Mouse (Mus musculus) CH12.LX (cell line): ENCODE results near the gene Oxa1l. TPM values are rescaled to one million over a fixed set of nuclear protein-coding genes. Genes with fewer than 3 reads are reported as not detected.

Experiments
- DNase-seq: peaks from one replicate; pipeline ENCODE4 v3.0.0-alpha.2; 2013; ENCODE audit errors: extremely low read depth
- H3K27ac ChIP-seq: 2 replicates; pipeline ENCODE4 v1.5.1; 2012; ENCODE audit warnings: low read depth, mild to moderate bottlenecking, control low read depth, moderate library complexity; ENCODE audit not compliant: insufficient read depth
- H3K27me3 ChIP-seq: replicated peaks from 2 replicates; pipeline ENCODE3; 2012; ENCODE audit warnings: inconsistent platforms
- H3K36me3 ChIP-seq, 2 experiments: replicated peaks in 1 of 2; 2 replicates each; pipeline versions ENCODE3 to v1.6.1; 2012; ENCODE audit warnings: inconsistent platforms in 1 of 2, low read length in 1 of 2, mild to moderate bottlenecking in 1 of 2, mixed read lengths in 1 of 2, moderate library complexity in 1 of 2; ENCODE audit not compliant: control insufficient read depth in 1 of 2, insufficient read depth in 1 of 2
- H3K4me1 ChIP-seq, 2 experiments: 2 replicates each; pipeline ENCODE4 v1.6.1; 2012; ENCODE audit warnings: inconsistent platforms in 1 of 2, moderate library complexity in 1 of 2; ENCODE audit not compliant: insufficient read depth in 2 of 2, control insufficient read depth in 1 of 2
- H3K4me2 ChIP-seq: 2 replicates; pipeline ENCODE4 v1.6.1; 2012; ENCODE audit warnings: low read depth, mild to moderate bottlenecking, control low read depth; ENCODE audit not compliant: poor library complexity, insufficient read depth, severe bottlenecking
- H3K4me3 ChIP-seq, 3 experiments: fragments of 150-350 bp in 1 of 3; sonication (generic) in 1 of 3; replicated peaks in 1 of 3; 2 replicates each; pipeline versions ENCODE3 to v1.5.1; 2011 to 2012; ENCODE audit warnings: low read depth in 2 of 3, low read length in 2 of 3, mild to moderate bottlenecking in 2 of 3, moderate library complexity in 2 of 3, control low read depth in 1 of 3, improper control_type of control experiment in 1 of 3, inconsistent platforms in 1 of 3, mixed read lengths in 1 of 3; ENCODE audit not compliant: poor library complexity in 1 of 3
- H3K79me2 ChIP-seq: replicated peaks from 2 replicates; pipeline ENCODE4 v1.6.1; 2012; ENCODE audit warnings: mild to moderate bottlenecking, moderate library complexity; ENCODE audit not compliant: control insufficient read depth, poor library complexity, insufficient read depth, severe bottlenecking; ENCODE audit errors: extremely low read depth
- H3K9ac ChIP-seq: 2 replicates; pipeline ENCODE4 v1.6.1; 2012; ENCODE audit warnings: low read depth, mild to moderate bottlenecking, control low read depth, moderate library complexity; ENCODE audit not compliant: insufficient read depth
- H3K9me3 ChIP-seq: replicated peaks from 2 replicates; pipeline ENCODE3; 2012; ENCODE audit warnings: low read length, inconsistent platforms, mixed read lengths
- BHLHE40 ChIP-seq: IDR thresholded peaks from 2 replicates; pipeline ENCODE4 v1.6.1; 2011; ENCODE audit warnings: mild to moderate bottlenecking, low read depth, low read length, improper control_type of control experiment
- ETS1 ChIP-seq: conservative IDR thresholded peaks from 2 replicates; pipeline ENCODE4 v1.6.1; 2012; ENCODE audit warnings: low read depth, mild to moderate bottlenecking, inconsistent platforms, low read length, improper control_type of control experiment, moderate library complexity
- GABPA ChIP-seq: IDR thresholded peaks from 2 replicates; pipeline ENCODE4 v1.6.1; 2012; ENCODE audit warnings: low read depth, low read length, improper control_type of control experiment, inconsistent platforms; ENCODE audit not compliant: insufficient replicate concordance
- HCFC1 ChIP-seq: IDR thresholded peaks from 2 replicates; pipeline ENCODE4 v1.6.1; 2012; ENCODE audit warnings: low read depth, mild to moderate bottlenecking, inconsistent platforms, low read length, improper control_type of control experiment
- KAT2A ChIP-seq: IDR thresholded peaks from 2 replicates; pipeline ENCODE4 v1.6.1; 2012; ENCODE audit warnings: low read length, improper control_type of control experiment, inconsistent platforms; ENCODE audit not compliant: insufficient replicate concordance
- MAFK ChIP-seq: IDR thresholded peaks from 2 replicates; pipeline ENCODE4 v1.6.1; 2011; ENCODE audit warnings: low read length, improper control_type of control experiment; ENCODE audit not compliant: insufficient replicate concordance
- MAX ChIP-seq: IDR thresholded peaks from 2 replicates; pipeline ENCODE4 v1.6.1; 2011; ENCODE audit warnings: low read length, improper control_type of control experiment
- MEF2A ChIP-seq: IDR thresholded peaks from 2 replicates; pipeline ENCODE4 v1.6.1; 2014; ENCODE audit warnings: low read depth, mild to moderate bottlenecking, inconsistent platforms, low read length, improper control_type of control experiment, borderline replicate concordance
- MXI1 ChIP-seq: IDR thresholded peaks from 2 replicates; pipeline ENCODE4 v1.6.1; 2011; ENCODE audit warnings: mild to moderate bottlenecking, low read depth, low read length, improper control_type of control experiment
- POLR2AphosphoS2 ChIP-seq: IDR thresholded peaks from 2 replicates; pipeline ENCODE4 v1.6.1; 2011; ENCODE audit warnings: low read depth, low read length, improper control_type of control experiment
- SIN3A ChIP-seq: IDR thresholded peaks from 2 replicates; pipeline ENCODE4 v1.6.1; 2012; ENCODE audit warnings: low read length, improper control_type of control experiment, inconsistent platforms
- SMC3 ChIP-seq: IDR thresholded peaks from 2 replicates; pipeline ENCODE4 v1.6.1; 2011; ENCODE audit warnings: low read depth, low read length, improper control_type of control experiment
- UBTF ChIP-seq: IDR thresholded peaks from 2 replicates; pipeline ENCODE4 v1.6.1; 2012; ENCODE audit warnings: low read depth, mild to moderate bottlenecking, inconsistent platforms, low read length, improper control_type of control experiment, moderate library complexity
- USF2 ChIP-seq: conservative IDR thresholded peaks from 2 replicates; pipeline ENCODE4 v1.6.1; 2011; ENCODE audit warnings: low read depth, low read length, improper control_type of control experiment
- ZMIZ1 ChIP-seq: IDR thresholded peaks from 2 replicates; pipeline ENCODE4 v1.6.1; 2012; ENCODE audit warnings: low read depth, mild to moderate bottlenecking, inconsistent platforms, low read length, improper control_type of control experiment
- ZNF384 ChIP-seq: IDR thresholded peaks from 2 replicates; pipeline ENCODE4 v1.6.1; 2012; ENCODE audit warnings: low read depth, low read length, improper control_type of control experiment, inconsistent platforms
- dilution Hi-C: fragments of 300-500 bp; cut with MboI; formaldehyde crosslinking; loops from 2 replicates; pipeline ENCODE4 v1.14.3; 2020; ENCODE audit warnings: low sequenced_read_pairs; ENCODE audit not compliant: extremely low pct_unique_long_range_greater_than_20kb, extremely low pct_ligation_motif_present
- in situ Hi-C: fragments of 300-500 bp; cut with MboI; formaldehyde crosslinking; loops from 3 replicates; pipeline ENCODE4 v1.14.3; 2019; ENCODE audit warnings: low sequenced_read_pairs, low pct_ligation_motif_present, low pct_unique_long_range_greater_than_20kb, mixed read lengths
- polyA plus RNA-seq: library from polyadenylated mRNA; unstranded; fragments of >175 nt; gene quantifications from 2 replicates; pipeline ENCODE4 v1.2.1, GENCODE M21; 2012; ENCODE audit warnings: low read depth; ENCODE audit not compliant: insufficient read length
- total RNA-seq, 2 experiments: library from RNA; depleted of rRNA; stranded (reverse); fragments of 300-350 nt in 1 of 2; fragments of >200 nt in 1 of 2; gene quantifications; 2 replicates each; pipeline ENCODE4 v1.2.3; 2012 to 2014

The Oxa1l gene
- total and polyA plus RNA-seq, 3 experiments: 34.7 to 111 (median 38.8) TPM

DNA sequence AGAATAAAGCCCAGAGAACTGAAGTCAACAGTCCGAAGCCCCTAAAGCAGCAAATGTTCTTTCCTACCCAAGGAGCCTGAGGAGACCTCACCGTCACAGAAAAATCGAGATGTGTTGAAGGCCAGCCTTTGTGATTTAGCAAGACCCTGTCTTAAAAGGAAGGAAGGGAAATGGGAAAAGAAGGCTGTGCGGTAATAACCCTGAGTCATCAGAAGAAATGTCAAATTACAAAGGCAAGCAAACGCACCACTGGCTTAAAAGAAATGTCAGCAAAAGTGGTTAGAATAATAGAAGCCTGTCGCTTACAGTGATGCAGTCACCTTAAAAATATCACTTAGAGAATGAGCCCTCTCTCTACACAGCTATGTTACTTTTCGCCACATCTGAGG, 37.9 kb downstream of the Oxa1l start:
- Histone ChIP-seq H3K27me3 (no peaks in the 10 kb centered on the region), H3K9ac (peak overlapping the region; percentile 27), H3K79me2 (peaks cover 58% of the 10 kb centered on the region), H3K4me2 (peak overlapping the region; percentile 89; the same call in 1 of the 2 replicates), H3K4me3 (no peak overlapping the region), H3K9me3 (peaks cover 9% of the 10 kb centered on the region), H3K36me3 (peaks cover 30 to 49% of the 10 kb centered on the region in 2 experiments), H3K4me1 (peaks cover 13 to 69% of the 10 kb centered on the region in 2 experiments), H3K27ac (peak overlapping the region; percentile 89)
- TF ChIP-seq POLR2AphosphoS2 (no peak), MAFK (peak; percentile 66; the same call in 1 of the 2 replicates)
- DNase-seq: no peak
- in situ Hi-C loops: no loop called here
- dilution Hi-C loops: no loop called here

DNA sequence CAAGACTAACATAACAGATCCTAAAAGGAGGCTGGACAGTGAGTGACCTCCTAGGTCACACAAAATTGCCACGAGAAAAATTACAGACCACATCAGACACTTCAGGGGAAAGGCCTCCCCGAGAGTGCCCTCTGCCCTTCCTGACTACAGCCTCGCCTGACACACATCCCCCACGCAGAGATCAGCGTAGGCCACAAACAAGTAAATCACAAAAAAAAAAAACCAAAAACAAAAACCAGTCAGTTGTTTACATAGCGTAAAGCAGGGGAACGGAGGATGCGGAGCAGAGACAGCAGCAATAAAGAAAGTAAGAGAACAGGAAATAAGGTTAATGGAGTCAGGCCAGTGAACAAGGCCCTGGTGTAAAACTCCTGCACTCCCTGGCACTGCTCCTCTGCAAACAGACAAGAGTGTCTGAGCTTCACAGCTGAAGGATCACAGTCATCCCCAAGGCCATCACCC, 38.3 kb downstream of the Oxa1l start:
- dilution Hi-C loops: no loop called here
- TF ChIP-seq SMC3 (no peak), ZNF384 (0 out of 2 replicates have a peak, but pooled peaks have one; percentile 10)
- TF ChIP-seq, all 38 proteins: peak for 1
- peaks cover 55% of the 10 kb centered on the region for H3K79me2 ChIP-seq
- no peak for DNase-seq
- peaks cover 13 to 66% of the 10 kb centered on the region in 2 experiments for H3K4me1 ChIP-seq
- peak overlapping the region; percentile 33 for H3K9ac ChIP-seq
- in situ Hi-C loops: no loop called here
- peak overlapping the region; percentile 89 for H3K27ac ChIP-seq
- peaks cover 30 to 53% of the 10 kb centered on the region in 2 experiments for H3K36me3 ChIP-seq
- H3K4me3 ChIP-seq: no peak overlapping the region
- H3K9me3 ChIP-seq: peaks cover 9% of the 10 kb centered on the region
- H3K4me2 ChIP-seq: peak overlapping the region; percentile 89
- no peaks in the 10 kb centered on the region for H3K27me3 ChIP-seq

DNA sequence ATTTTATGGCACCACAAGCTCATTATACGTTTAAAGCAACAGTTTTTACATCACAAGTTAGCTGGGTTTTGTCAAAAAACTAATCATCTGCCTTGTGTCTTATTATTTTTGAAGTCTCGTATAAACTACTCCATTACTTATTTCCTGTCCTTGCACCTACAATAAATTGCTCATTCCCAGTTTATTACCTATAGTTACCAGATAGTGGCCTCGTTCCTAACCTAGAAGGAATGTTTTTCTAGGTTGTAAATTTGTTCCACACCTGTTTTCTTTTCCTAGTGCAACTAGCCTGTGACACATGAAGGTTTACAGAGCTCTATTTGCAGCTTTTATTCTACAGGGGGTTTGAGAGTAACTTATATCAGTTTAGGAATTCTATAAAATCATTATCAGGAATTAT, 41.1 kb downstream of the Oxa1l start:
- no peak overlapping the region for H3K27ac ChIP-seq
- in situ Hi-C loops (loop anchor here (5.0 to 25.0 kb wide), 2 partner anchors 34 to 339 kb away; no protein-coding TSS in a partner anchor), dilution Hi-C loops (no loop called here)
- H3K27me3 ChIP-seq: no peaks in the 10 kb centered on the region
- H3K4me3 ChIP-seq: no peak overlapping the region
- H3K36me3 ChIP-seq: peaks cover 26 to 53% of the 10 kb centered on the region in 2 experiments
- peaks cover 3% of the 10 kb centered on the region for H3K9me3 ChIP-seq
- no peak overlapping the region for H3K4me2 ChIP-seq
- H3K79me2 ChIP-seq: peaks cover 60% of the 10 kb centered on the region
- H3K4me1 ChIP-seq: peaks cover 21 to 66% of the 10 kb centered on the region in 2 experiments
- TF ChIP-seq BHLHE40 (no peak), MXI1 (no peak), ZMIZ1 (no peak), USF2 (no peak), SIN3A (no peak), HCFC1 (no peak), MAFK (no peak), MEF2A (no peak), ETS1 (no peak), MAX (no peak), GABPA (no peak), KAT2A (no peak), UBTF (no peak)
- DNase-seq: no peak
- H3K9ac ChIP-seq: no peak overlapping the region
